Mouse (Mus musculus) left cerebral cortex, postnatal 14 days (tissue): ENCODE data around the gene Mybphl. TPM values are rescaled to one million over a fixed set of nuclear protein-coding genes. Genes with fewer than 3 reads are reported as not detected.
A peak's percentile ranks its signal among the peaks of the same experiment; 100 is the strongest.

Experiments
- DNase-seq, 2 experiments: peaks; one replicate each; pipeline ENCODE4 v3.0.0; 2021 to 2022; ENCODE audit warnings: low spot score in 2 of 2, mixed read lengths in 1 of 2
- intact Hi-C: fragments of 180-260 bp; cut with DNase I; formaldehyde crosslinking; loops from one replicate; pipeline ENCODE4 v1.15.1; 2025
- total RNA-seq, 2 experiments: library from RNA; stranded (reverse); gene quantifications; 2 replicates each; pipeline ENCODE4 v1.2.3; 2021

Gene Mybphl
- total RNA-seq, 2 experiments from 2014 or later, result 0.55 TPM; not detected in 1

GRCm38 (mm10) chr3:108367173-108367572, 2.5 kb downstream of the Mybphl start:
- no peak for DNase-seq
- intact Hi-C loops, result no loop called here

- no peak for DNase-seq
- intact Hi-C loops, result no loop called here
Measured at GRCm38 (mm10) chr3:108367828-108368227, 3.1 kb downstream of the Mybphl start.

GRCm38 (mm10) chr3:108368721-108369120, 4.0 kb downstream of the Mybphl start:
- no peak for DNase-seq
- intact Hi-C loops, result no loop called here

GRCm38 (mm10) chr3:108372274-108372673, 7.6 kb downstream of the Mybphl start:
- intact Hi-C loops, result no loop called here
- DNase-seq, result no peak

GRCm38 (mm10) chr3:108372691-108373090, 8.0 kb downstream of the Mybphl start:
- DNase-seq, result no peak
- intact Hi-C loops, result no loop called here

- DNase-seq, result peak in 1 of 2 experiments; percentile 75
- intact Hi-C loops, result no loop called here
Measured at GRCm38 (mm10) chr3:108378875-108379663, 14.4 kb downstream of the Mybphl start.

GRCm38 (mm10) chr3:108380695-108381094, 16.0 kb downstream of the Mybphl start:
- intact Hi-C loops, result no loop called here
- DNase-seq, result no peak

GRCm38 (mm10) chr3:108381945-108382875, 17.5 kb downstream of the Mybphl start:
- intact Hi-C loops, result no loop called here
- no peak for DNase-seq

- intact Hi-C loops, result no loop called here
- DNase-seq, result peak; percentile 82 to 84
Measured at GRCm38 (mm10) chr3:108383485-108384354, 19.0 kb downstream of the Mybphl start, which contains the start of gene Psrc1. TSS of gene Psrc1 (plus strand) at chr3:108383839.

- intact Hi-C loops, result no loop called here
Measured at GRCm38 (mm10) chr3:108384425-108384824, 19.7 kb downstream of the Mybphl start.

GRCm38 (mm10) chr3:108386186-108386585, 21.5 kb downstream of the Mybphl start:
- intact Hi-C loops, result loop anchor here (5.0 kb wide), 1 partner anchor 224 kb away; no protein-coding TSS in a partner anchor
- peak; percentile 68 to 78 for DNase-seq

More at GRCm38 (mm10) chr3:108384425-108384824, 19.7 kb downstream of the Mybphl start:
- DNase-seq, result no peak

GRCm38 (mm10) chr3:108389111-108389545, 24.4 kb downstream of the Mybphl start:
- peak; percentile 98 for DNase-seq
- intact Hi-C loops, result loop anchor here (2.0 to 5.0 kb wide), 2 partner anchors 106 to 227 kb away; no protein-coding TSS in a partner anchor

GRCm38 (mm10) chr3:108392299-108392698, 27.6 kb downstream of the Mybphl start:
- intact Hi-C loops, result no loop called here
- DNase-seq, result no peak

- intact Hi-C loops, result no loop called here
- DNase-seq, result no peak
Measured at GRCm38 (mm10) chr3:108392793-108393192, 28.1 kb downstream of the Mybphl start.

- intact Hi-C loops, result no loop called here
- no peak for DNase-seq
Measured at GRCm38 (mm10) chr3:108398281-108398680, 33.6 kb downstream of the Mybphl start.

GRCm38 (mm10) chr3:108400442-108400841, 35.7 kb downstream of the Mybphl start:
- intact Hi-C loops, result loop anchor here (5.0 kb wide), 2 partner anchors 42 to 162 kb away; partner anchors contain the start of gene Tmem167b
- DNase-seq, result no peak

GRCm38 (mm10) chr3:108401692-108402527, 37.2 kb downstream of the Mybphl start:
- intact Hi-C loops, result loop anchor here (5.0 kb wide), 2 partner anchors 40 to 160 kb away; partner anchors contain the start of gene Tmem167b
- peak; percentile 80 to 89 for DNase-seq

GRCm38 (mm10) chr3:108402528-108402920, 37.8 kb downstream of the Mybphl start:
- intact Hi-C loops, result loop anchor here (5.0 kb wide), 2 partner anchors 40 to 160 kb away; partner anchors contain the start of gene Tmem167b
- no peak for DNase-seq
